Mouse (Mus musculus) spleen, embryonic (tissue): Measurements from ENCODE around the gene Gm42906.

Source experiments
- CTCF ChIA-PET: fragments of 350-600 bp; sonication (Branson Sonifier 250); formaldehyde crosslinking; loops from one replicate; lab custom pipeline; 2022; lab: Charles Lee

Gene Gm42906

DNA sequence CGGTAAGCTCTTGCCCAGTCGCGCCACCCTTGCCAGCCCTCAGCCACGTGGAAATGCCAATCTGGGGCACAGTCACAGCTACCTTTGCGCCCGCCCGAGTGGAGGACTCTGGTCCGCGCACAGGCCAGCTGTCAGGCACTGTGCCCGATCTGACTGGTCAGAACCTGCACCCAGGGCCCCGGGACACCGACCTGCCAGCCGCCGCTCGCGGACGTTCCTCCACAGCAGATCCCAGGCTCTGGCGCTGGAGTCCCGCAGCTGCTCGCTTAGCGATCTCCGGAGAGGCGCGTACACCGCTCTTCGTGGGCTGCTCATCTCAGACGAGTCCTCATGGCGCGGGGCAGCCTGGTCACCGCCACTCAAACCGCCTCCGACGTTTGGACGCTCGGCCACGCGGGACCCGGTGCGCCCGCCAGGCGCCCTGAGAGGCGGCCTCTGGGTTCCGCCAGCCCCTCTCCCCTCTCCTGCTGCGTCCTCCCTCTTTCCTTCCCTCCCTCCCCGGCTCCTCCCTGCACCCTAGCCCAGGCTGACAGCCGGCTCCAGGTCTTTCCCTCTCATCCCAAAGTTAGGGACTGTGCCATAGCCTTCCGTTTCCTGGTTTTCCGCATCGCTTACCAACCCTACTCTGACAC lies 194.4 kb downstream of the Gm42906 start, which contains the start of gene Stard13:
Gene Stard13, minus strand, starts transcription at position 437 of the 632 bp plus-strand sequence.
- CTCF ChIA-PET = no interaction called here

DNA sequence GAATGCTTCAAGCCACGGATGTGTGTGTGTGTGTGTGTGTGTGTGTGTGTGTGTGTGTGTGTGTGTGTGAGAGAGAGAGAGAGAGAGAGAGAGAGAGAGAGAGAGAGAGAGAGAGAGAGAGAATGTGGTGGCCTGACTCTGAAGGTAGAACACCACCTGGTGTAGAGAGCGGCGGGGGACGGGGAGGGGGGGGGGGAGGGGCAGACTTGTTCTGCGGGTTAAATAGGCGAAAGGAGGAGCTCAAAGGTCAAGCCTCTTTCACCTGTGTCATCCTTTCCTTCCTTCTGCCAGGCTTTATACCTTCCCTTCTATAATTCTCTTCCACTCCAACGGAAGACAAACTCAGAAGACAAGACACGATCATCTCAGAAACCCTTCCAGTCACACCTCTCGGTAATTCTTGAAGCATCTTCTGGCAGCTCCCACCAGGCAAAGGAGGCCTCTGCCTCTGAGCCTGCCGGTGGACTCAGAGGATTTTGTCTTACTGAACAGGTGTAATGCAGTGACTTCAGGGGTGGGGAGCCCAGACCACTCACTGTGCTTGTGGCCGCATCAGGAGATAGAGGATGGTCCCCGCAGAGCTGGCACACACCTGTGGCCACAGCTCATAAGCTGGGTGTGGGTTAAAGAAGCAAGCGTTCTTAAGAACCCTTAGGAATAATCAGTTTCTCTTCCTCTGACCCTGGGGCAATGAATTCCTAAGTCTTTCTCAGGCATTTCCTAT lies 195.2 kb downstream of the Gm42906 start:
- CTCF ChIA-PET = no interaction called here

DNA sequence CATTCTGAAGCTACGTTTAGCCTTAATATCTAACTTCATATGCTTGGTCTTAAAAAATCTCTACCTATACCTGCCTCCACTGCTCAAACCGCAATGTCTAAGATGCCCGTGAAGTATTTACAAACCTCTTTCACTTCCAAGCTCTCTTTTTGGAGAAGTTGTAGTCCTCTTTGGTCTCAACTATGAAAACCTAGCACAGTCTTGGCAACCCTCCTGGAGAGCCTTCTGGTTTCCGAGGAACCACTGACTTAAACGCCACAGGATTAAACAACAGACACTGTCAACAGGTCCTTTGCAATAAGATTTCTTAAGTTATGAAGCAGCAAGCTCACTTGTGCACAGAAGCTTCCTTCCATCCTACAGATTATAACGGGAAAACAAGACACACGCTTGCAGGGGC lies 196.1 kb downstream of the Gm42906 start:
- CTCF ChIA-PET = no interaction called here

DNA sequence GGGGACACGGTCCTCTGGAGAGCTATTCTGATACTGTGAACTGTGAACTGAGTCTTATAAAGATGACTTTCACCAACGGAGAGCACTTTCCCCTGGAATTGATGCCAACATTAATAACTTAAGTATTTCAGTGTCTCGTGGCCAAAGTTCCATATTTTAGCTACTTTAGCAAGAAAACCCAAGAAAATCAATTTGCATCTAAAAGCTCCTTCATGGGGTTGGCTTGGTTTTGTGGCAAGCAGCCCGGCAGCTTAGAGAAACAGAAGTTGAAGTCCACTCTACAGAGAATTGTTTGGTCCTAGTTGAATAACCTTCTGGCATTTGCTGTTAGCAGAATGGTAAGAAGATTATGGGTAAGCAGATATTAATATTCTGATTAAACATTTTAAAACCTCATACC lies 196.6 kb downstream of the Gm42906 start:
- CTCF ChIA-PET = no interaction called here

DNA sequence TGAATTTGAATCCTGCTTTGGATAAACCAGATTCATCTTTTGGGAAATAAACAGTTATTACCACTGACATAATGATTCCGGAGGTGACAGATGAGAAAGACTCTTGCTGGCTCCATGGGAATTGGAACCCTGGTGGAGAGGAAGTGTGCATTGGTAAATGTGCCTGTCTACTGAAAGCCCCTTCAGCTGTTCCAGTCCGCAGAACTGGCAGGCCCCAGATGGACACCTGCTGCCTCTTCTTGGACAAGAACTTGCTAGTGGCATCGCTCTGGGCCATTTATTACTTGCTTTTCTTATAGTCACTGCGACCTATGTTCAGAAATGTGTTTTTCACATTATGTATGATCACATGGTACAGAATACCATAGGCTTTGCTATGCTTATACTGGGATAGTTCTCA lies 197.5 kb downstream of the Gm42906 start:
- CTCF ChIA-PET = no interaction called here

DNA sequence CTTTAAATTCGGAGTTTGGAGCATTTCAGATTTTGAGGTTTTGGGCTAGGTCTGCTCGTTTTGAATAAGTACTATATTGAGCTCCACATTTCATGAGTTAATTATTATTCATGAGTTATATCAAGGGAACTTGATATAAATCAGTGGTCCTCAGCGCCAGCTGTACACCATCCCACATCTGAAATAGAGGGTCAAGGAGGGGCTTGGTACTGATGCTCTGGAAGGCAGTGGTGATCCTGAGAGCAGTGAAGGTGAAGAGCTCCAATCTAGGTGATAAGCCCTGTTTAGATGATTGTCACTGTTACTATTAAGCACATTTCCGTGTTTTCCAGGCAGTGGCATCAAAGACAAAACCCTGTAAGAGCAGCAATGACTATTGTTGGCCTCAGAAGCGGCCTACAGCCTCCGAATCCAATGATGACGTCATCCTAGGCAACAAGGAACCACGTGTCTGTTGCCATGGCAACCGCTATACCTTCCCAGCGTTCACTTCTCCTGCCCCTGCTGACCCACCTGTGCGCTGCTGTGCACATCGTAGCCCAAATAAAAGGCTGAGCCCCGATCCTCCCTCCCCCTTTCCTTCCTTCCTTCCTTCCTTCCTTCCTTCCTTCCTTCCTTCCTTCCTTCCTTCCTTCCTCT lies 199.5 kb downstream of the Gm42906 start:
- CTCF ChIA-PET = no interaction called here

DNA sequence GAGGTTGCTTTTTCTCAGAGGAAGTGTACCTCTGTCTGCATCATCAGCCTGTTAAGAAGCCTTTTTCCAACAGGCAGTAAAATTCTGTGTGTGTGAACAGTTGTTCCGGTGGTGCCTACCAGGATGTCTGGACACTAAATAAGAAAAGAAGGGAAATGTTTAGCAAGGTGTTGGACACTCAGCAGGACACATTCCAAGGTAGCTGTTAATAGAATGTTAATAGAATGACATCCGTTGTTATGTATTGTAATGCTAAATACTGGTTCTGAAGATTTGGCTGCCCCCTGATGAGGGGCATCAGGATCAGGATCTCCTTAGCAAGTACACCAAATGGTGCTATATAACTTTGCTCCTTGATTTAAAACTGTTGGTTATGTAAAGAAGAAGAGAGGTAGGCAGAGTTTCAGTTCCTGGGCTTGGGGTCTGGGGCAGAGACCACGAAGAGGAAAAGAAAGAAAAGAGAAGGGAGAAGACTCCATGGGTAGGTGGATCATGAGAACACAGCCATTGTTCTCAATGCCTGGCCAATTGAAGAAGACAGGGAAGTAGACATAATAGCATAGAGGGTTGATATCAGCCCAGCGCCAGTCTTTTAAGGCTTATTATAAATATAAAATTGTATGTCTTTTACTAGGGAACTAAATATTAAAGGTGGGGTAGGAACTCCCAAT lies 204.1 kb downstream of the Gm42906 start:
- CTCF ChIA-PET = no interaction called here

DNA sequence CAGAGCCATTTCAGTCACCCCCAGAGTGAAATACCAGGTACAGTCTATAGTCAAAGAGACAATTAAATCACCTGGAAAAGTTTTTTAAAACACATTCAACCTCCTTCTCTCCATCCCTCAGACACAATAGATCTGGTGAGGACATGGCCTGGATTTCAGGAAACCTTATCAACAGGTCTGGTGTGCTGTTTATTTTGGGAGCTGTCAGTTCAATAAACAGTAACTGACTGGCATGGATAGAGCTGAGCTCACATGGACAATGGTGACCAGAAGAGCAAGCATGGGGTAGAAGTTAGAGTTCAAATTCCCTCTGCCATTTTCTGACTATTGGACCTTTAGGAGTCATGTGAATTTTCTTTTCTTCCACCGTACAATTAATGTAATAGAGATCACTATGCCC lies 205.2 kb downstream of the Gm42906 start:
- CTCF ChIA-PET = no interaction called here

DNA sequence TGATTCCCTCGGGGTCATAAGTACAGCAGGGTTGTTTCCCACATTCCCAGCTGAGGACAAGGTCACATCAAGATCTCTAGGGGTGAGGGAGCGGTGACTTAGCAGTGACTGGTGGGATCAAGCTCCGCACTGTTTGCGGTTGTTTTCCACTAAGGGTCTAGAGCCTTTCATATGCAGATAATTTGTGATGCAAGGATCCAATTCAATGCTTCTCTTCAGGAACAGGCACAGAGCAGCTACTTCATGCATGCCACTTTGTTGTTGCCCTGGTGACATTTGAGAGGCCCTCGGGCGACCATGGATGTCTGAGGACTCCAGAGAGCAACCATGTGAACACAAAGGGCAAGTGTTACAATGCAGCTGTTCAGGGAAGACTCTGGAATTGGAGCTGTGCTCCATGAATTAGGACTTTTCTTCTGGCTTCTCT lies 209.3 kb downstream of the Gm42906 start:
- CTCF ChIA-PET = interaction anchor here (0.6 kb wide), 1 partner anchor 1581 kb away, joined by 3 read pairs; no protein-coding TSS in a partner anchor

DNA sequence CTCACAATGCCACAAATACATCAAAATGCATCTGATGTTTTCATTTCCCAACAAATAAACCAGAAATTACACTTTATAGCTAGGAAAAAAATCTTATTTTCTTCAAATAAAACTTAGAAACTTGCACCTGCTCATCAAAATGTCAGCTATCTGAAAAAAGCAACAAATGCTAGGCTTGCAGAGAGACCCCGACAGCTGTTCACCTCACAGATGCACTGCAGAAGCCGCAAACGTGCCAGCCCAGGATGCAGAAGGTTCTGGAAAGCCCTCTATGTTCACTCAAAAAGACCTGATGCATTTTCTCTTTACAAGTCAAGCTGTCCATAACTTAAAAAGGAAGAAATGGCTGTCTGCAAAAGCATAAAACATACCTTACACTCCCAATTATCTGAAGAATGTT lies 214.9 kb downstream of the Gm42906 start:
- CTCF ChIA-PET = no interaction called here

DNA sequence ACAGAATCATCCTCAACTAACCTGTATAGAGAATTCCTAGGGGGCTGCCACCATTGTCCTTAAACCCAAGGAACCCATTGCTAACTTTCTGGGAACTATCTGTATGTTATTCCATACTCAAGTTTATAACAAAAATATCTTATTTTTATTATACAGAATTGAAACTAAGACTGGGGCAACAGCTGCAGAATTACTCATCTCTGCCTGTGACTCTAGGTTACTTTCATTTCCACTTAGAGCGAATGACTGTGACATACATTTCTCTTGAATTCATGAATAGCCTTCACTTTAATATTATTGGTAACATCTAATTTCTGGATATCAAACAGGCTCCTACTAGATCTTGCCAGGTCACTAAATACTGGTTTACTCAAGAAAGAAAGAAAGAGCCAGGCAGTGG lies 217.1 kb downstream of the Gm42906 start:
- CTCF ChIA-PET = no interaction called here

DNA sequence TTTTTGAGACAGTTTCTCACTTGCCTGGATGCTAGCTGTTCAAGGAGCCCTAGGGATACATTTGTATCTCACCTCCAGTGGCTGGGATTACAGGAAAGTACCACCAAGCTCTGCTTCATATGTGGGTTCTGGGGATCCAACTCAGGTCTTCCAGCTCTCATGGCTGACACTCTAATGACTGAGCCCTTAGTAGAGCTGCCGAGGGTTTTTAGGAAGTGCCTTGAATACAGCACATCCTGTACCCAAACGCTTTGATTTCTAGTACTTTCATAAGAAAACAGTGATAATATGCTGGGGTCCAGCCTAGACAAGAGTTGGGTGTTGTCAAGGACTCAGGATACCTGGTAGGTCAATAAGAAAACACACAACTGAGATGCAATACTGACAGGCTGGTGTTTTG lies 217.9 kb downstream of the Gm42906 start:
- CTCF ChIA-PET = no interaction called here

DNA sequence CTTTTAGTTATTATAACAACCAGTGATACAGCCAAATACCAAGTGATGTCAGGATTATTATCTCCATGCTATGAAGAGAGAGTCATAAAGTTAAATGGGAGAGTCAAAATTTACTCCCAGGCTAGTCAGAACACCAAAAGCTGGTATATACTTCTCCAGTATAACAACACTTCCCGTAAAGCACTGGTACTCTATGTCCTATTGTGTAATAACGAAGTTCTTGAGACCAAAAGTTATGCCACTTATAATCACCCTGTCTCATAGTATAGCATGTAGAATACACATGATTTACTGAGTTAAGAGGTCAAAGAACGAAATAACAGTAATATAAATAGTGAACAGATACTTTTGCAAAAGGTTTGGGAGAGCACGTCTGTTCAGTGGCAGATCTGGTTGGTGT lies 222.9 kb downstream of the Gm42906 start:
- CTCF ChIA-PET = no interaction called here

DNA sequence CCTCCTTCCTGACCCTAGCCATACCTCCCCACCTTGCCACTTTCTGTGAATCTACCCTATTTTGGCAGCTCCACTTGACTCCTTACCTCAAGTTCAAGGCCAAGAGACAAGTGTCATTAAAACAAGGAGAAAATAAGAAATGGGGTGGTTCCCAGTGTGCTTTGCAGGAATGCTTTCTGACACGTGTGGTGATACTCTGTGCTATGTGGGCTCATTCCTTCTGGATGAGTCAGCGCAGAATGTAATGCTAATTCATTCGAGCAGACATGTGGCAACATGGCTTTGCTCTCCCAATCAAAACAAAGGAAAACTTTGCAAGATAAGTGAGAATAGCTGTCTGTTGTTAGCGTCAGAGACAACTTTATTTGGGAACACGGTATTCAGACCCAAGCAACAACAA lies 225.0 kb downstream of the Gm42906 start:
- CTCF ChIA-PET = no interaction called here

DNA sequence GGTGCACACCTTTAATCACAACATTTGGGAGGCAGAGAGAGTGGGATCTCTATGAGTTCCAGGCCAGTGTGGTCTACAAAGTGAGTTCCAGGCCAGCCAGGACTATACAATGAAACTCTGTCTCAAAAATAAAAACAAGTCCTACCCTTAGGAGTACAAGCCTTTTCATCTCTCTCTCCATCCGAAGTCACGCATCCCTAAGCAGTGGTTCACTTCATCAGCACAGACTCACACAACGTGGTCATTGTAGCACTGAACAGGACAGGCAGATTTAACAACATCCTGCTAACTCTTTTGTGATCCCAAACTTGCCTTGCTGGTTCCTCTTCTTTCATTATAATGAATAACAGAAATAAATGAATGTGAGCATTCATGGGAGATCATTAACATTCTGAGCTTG lies 226.7 kb downstream of the Gm42906 start:
- CTCF ChIA-PET = no interaction called here

DNA sequence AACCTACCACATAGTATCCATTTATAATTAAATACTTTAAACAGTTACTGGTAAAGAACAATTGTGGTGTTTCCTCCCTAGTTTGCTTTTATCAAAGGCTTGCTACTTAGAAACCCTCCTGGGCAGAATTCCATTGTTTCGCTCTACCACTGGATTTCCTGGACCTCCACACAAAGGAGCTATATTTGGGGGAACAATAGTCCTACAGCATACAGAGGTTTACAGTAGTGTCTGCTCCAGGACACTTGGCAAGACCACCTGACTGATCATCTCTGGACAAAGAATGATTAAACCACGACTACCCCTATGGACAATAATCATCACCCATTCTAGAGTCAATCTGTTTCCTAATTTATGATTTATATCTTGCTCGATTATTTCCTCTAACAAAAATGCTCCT lies 228.7 kb downstream of the Gm42906 start:
- CTCF ChIA-PET = no interaction called here

DNA sequence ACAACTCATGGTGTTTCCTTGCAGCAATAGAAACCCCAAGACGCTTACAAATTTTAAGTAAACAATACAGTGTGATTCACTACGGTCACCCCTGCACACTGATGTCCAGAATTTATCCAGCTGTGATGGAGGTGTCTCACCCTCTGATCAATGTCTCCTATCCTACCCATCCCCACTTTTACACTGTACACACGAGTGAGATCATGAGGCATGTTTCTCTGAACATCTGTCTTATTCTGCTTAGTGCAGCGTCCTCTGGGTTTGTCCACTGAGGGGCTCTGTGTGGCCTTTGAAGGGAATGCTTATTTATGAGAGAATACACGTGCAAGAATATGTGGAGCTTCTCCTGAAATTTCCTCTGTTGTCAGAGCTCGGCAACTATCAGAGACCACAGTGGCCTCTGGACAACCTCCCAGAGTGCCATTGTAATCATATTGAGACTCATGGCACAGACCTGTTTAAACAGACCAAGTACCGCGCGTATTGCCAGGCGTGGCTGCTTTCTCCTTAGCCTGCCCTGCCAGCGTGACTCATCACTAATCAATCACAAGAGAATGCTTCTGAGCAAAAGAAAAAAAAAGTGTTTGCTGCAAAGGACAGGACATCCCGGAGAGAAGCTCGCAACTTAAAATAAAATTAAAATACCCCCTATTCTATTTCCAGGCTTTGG lies 231.2 kb downstream of the Gm42906 start:
- CTCF ChIA-PET = no interaction called here

DNA sequence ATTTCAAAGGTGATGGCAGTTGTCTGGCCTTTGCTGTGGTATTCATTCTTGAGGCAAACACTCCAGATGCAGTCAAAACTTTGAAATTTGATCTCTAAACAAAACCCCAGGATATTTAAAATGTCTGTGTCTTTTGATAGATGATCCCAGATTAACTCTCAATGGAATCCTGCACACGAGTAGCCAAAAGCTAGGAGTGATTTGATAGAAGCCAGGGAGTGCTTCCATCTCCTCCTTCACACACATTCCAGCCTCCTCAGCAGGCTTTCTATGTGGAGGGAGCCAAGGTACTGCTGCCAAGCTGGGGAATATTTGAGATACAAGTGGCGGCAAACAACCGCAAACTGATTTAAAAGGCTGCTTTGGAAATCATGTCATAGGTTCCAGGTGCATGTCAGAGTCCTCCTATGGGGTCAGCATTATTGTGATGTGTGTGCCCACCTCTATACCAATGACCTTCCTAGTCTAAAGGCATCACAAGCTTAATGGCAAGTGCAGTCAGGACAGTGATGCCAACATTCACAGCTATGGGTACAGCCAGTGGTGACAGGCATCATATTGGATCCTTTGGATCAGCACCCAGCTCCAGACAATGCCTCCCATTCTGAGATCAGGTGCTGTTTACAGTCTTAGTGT lies 234.0 kb downstream of the Gm42906 start:
- CTCF ChIA-PET = no interaction called here

DNA sequence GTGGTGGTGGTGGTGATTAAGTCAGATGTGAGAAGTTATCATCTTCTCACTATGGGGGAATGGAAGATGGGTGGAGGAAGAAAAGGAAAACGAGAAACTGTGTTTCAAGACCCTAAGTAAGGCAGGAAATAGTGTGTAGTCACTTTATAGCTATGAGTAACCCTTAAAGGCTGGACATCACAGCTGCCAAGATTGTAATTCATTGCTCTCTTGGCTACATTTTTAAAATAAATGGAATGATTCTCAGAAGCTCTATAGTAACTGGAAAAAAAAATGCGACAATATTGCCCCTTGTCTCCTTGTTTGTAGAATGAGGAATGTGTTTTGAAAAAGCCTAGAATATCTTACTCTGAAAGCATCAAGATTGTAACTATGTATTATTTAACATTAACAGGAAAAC lies 235.7 kb downstream of the Gm42906 start:
- CTCF ChIA-PET = no interaction called here

DNA sequence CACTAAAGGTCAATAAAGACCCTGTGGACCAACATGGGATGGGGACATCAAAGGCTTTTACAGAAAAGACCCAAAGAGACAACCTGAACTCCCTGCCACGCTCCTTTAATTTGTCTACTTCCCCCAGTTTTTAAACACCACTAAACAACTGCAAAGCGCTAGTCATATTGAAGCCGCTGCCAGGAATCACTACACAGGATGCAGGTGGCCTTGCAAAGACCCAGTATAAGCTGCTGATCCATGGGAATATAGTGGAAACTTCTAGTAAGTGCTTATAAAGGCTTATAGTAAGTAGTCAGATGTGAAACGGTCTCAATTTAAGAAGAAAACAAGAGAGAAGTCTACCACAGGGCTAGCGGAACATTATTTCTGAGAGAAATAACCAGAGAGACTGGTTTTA lies 237.2 kb downstream of the Gm42906 start:
- CTCF ChIA-PET = no interaction called here

DNA sequence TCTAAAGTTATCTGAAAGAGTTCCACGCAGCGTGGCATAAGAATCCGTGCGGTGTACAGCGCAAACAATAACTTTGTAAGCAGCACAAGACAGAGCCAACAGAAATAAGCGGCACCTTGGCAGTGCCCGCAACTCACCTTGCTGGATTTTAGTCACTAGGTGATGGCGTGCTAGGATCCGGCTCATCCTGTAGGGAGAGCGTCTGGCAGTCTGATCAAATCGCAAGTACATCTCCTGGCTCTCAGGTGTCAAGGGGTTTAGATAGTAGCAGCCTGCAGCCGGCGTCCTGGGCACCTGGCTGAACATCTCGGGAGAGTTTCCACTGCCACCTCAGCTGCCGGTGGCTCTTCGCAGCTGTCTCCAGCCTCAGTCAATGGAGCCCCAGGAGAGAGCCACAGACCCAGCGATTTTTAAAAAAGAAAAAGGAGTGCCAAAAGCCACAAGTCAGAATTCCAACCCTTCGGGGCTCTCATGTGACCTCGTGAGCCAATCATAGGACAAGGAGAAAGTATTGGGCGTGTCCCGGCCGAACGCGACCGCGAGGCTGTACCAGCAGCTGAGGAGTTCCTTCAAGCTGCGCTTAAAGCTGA lies 238.1 kb downstream of the Gm42906 start:
- CTCF ChIA-PET = no interaction called here
